Mouse (Mus musculus) neural tube, embryonic 15.5 days (tissue): ENCODE results near the gene Wdr70. TPM values are rescaled to one million over a fixed set of nuclear protein-coding genes. Genes with fewer than 3 reads are reported as not detected.

Source experiments
- ATAC-seq: fragments of 200-750 bp; cut with Nextera tagmentation; 2 replicates; pipeline ENCODE4 v1.8.0; 2017; ENCODE audit warnings: mild to moderate bottlenecking, moderate TSS enrichment, moderate library complexity; ENCODE audit not compliant: low FRiP score
- H3K27ac ChIP-seq: fragments of 300-500 bp; sonication (generic); replicated peaks from 2 replicates; pipeline ENCODE4 v1.5.1; 2015; ENCODE audit warnings: mild to moderate bottlenecking, inconsistent platforms
- H3K27me3 ChIP-seq: fragments of 300-500 bp; sonication (generic); replicated peaks from 2 replicates; pipeline ENCODE4 v1.6.1; 2015; ENCODE audit warnings: inconsistent platforms
- H3K36me3 ChIP-seq: fragments of 300-500 bp; sonication (generic); 2 replicates; pipeline ENCODE4 v1.6.1; 2015; ENCODE audit warnings: inconsistent platforms
- H3K4me1 ChIP-seq: fragments of 300-500 bp; sonication (generic); 2 replicates; pipeline ENCODE4 v1.6.1; 2015; ENCODE audit warnings: inconsistent platforms
- H3K4me2 ChIP-seq: fragments of 300-500 bp; sonication (generic); 2 replicates; pipeline ENCODE4 v1.6.1; 2015; ENCODE audit warnings: inconsistent platforms, mild to moderate bottlenecking, moderate library complexity
- H3K4me3 ChIP-seq: fragments of 300-500 bp; sonication (generic); replicated peaks from 2 replicates; pipeline ENCODE4 v1.5.1; 2015; ENCODE audit warnings: mild to moderate bottlenecking, inconsistent platforms
- H3K9ac ChIP-seq: fragments of 300-500 bp; sonication (generic); replicated peaks from 2 replicates; pipeline ENCODE4 v1.6.1; 2015; ENCODE audit warnings: mild to moderate bottlenecking, inconsistent platforms
- H3K9me3 ChIP-seq: fragments of 300-500 bp; sonication (generic); replicated peaks from 2 replicates; pipeline ENCODE4 v1.6.1; 2016; ENCODE audit warnings: inconsistent platforms
- WGBS: fragments of 180-500 bp; shearing (Covaris S2); methylation state at CpG from one replicate; pipeline ENCODE4 v1.1.7; 2015; ENCODE audit warnings: mixed read lengths; 5-methylcytosine and 5-hydroxymethylcytosine counted together
- polyA plus RNA-seq: library from polyadenylated mRNA; unstranded; fragments of >200 nt; fragmentation: Nextera tagmentation; extraction: Ambion mirVana; gene quantifications from 2 replicates; pipeline ENCODE4 v1.2.1, GENCODE M21; 2015

Wdr70 gene
- polyA plus RNA-seq, 1 experiment from 2014 or later = 64.8 TPM

GRCm38 (mm10) chr15:7923281-7923680 is 175.7 kb downstream of the Wdr70 start:
- 89% methylated on average over 4 of the region's 4 CpGs for WGBS
- H3K27me3 ChIP-seq = no peaks in the 10 kb centered on the region
- no peak for ATAC-seq

GRCm38 (mm10) chr15:7922291-7923037 is 176.5 kb downstream of the Wdr70 start:
- Histone ChIP-seq H3K4me2 (no peak overlapping the region), H3K4me3 (no peak overlapping the region), H3K4me1 (no peaks in the 10 kb centered on the region), H3K9ac (no peak overlapping the region), H3K36me3 (0 out of 2 replicates have a peak, but pooled peaks cover 6% of the 10 kb centered on the region), H3K9me3 (no peaks in the 10 kb centered on the region), H3K27ac (no peak overlapping the region), H3K27me3 (no peaks in the 10 kb centered on the region)
- ATAC-seq = peak; percentile 85
- WGBS = 63% methylated on average over 14 of the region's 14 CpGs

More at GRCm38 (mm10) chr15:7923281-7923680, 175.7 kb downstream of the Wdr70 start:
- Histone ChIP-seq H3K36me3 (0 out of 2 replicates have a peak, but pooled peaks cover 6% of the 10 kb centered on the region), H3K4me3 (no peak overlapping the region), H3K27ac (no peak overlapping the region), H3K4me1 (no peaks in the 10 kb centered on the region), H3K4me2 (no peak overlapping the region), H3K9me3 (no peaks in the 10 kb centered on the region), H3K9ac (no peak overlapping the region)

GRCm38 (mm10) chr15:7921124-7921523 is 177.9 kb downstream of the Wdr70 start:
- Histone ChIP-seq H3K27ac (no peak overlapping the region), H3K4me2 (no peak overlapping the region), H3K4me3 (no peak overlapping the region), H3K36me3 (0 out of 2 replicates have a peak, but pooled peaks cover 6% of the 10 kb centered on the region), H3K27me3 (no peaks in the 10 kb centered on the region), H3K9ac (no peak overlapping the region), H3K9me3 (no peaks in the 10 kb centered on the region), H3K4me1 (no peaks in the 10 kb centered on the region)
- 95% methylated on average over 6 of the region's 6 CpGs for WGBS
- ATAC-seq = no peak

- no peak overlapping the region for H3K4me3 ChIP-seq
- no peak for ATAC-seq
- H3K27ac ChIP-seq = no peak overlapping the region
- no peak overlapping the region for H3K9ac ChIP-seq
- H3K27me3 ChIP-seq = no peaks in the 10 kb centered on the region
- H3K9me3 ChIP-seq = no peaks in the 10 kb centered on the region
- H3K4me2 ChIP-seq = no peak overlapping the region
- 68% methylated on average over 5 of the region's 5 CpGs for WGBS
- H3K36me3 ChIP-seq = no peaks in the 10 kb centered on the region
- H3K4me1 ChIP-seq = no peaks in the 10 kb centered on the region
Observed at GRCm38 (mm10) chr15:7906491-7907035, 192.4 kb downstream of the Wdr70 start.

- WGBS = 94% methylated on average over 6 of the region's 6 CpGs
- Histone ChIP-seq H3K36me3 (no peaks in the 10 kb centered on the region), H3K4me1 (no peaks in the 10 kb centered on the region), H3K9ac (no peak overlapping the region), H3K9me3 (no peaks in the 10 kb centered on the region), H3K4me3 (no peak overlapping the region), H3K4me2 (no peak overlapping the region), H3K27me3 (no peaks in the 10 kb centered on the region), H3K27ac (no peak overlapping the region)
- no peak for ATAC-seq
Observed at GRCm38 (mm10) chr15:7899286-7899685, 199.7 kb downstream of the Wdr70 start.

GRCm38 (mm10) chr15:7891547-7892282 is 207.3 kb downstream of the Wdr70 start:
- no peak overlapping the region for H3K27ac ChIP-seq
- H3K9ac ChIP-seq = no peak overlapping the region
- no peaks in the 10 kb centered on the region for H3K4me1 ChIP-seq
- ATAC-seq = no peak
- 50% methylated on average over 9 of the region's 9 CpGs for WGBS
- no peak overlapping the region for H3K4me2 ChIP-seq
- no peaks in the 10 kb centered on the region for H3K27me3 ChIP-seq
- no peaks in the 10 kb centered on the region for H3K36me3 ChIP-seq
- H3K4me3 ChIP-seq = no peak overlapping the region
- H3K9me3 ChIP-seq = no peaks in the 10 kb centered on the region

- Histone ChIP-seq H3K9ac (no peak overlapping the region), H3K36me3 (no peaks in the 10 kb centered on the region), H3K4me3 (no peak overlapping the region), H3K9me3 (no peaks in the 10 kb centered on the region), H3K4me1 (no peaks in the 10 kb centered on the region), H3K27ac (no peak overlapping the region), H3K27me3 (no peaks in the 10 kb centered on the region), H3K4me2 (no peak overlapping the region)
- 81% methylated on average over 5 of the region's 5 CpGs for WGBS
- no peak for ATAC-seq
Observed at GRCm38 (mm10) chr15:7890286-7890685, 208.7 kb downstream of the Wdr70 start.

- no peak overlapping the region for H3K27ac ChIP-seq
- H3K27me3 ChIP-seq = no peaks in the 10 kb centered on the region
- no peaks in the 10 kb centered on the region for H3K36me3 ChIP-seq
- H3K9me3 ChIP-seq = no peaks in the 10 kb centered on the region
- H3K9ac ChIP-seq = no peak overlapping the region
- ATAC-seq = no peak
- H3K4me2 ChIP-seq = no peak overlapping the region
- H3K4me1 ChIP-seq = no peaks in the 10 kb centered on the region
- 88% methylated on average over 5 of the region's 5 CpGs for WGBS
- H3K4me3 ChIP-seq = no peak overlapping the region
Observed at GRCm38 (mm10) chr15:7889362-7889674, 209.7 kb downstream of the Wdr70 start.

- Histone ChIP-seq H3K4me3 (no peak overlapping the region), H3K4me1 (no peaks in the 10 kb centered on the region), H3K27me3 (no peaks in the 10 kb centered on the region), H3K27ac (no peak overlapping the region), H3K4me2 (no peak overlapping the region), H3K9me3 (no peaks in the 10 kb centered on the region), H3K9ac (no peak overlapping the region), H3K36me3 (no peaks in the 10 kb centered on the region)
- 80% methylated on average over 8 of the region's 8 CpGs for WGBS
- ATAC-seq = no peak
Observed at GRCm38 (mm10) chr15:7888617-7889361, 210.2 kb downstream of the Wdr70 start.

GRCm38 (mm10) chr15:7886591-7886990 is 212.4 kb downstream of the Wdr70 start:
- no peaks in the 10 kb centered on the region for H3K27me3 ChIP-seq
- peaks cover 8% of the 10 kb centered on the region; the same call in 1 of the 2 replicates for H3K36me3 ChIP-seq
- ATAC-seq = no peak
- H3K4me1 ChIP-seq = no peaks in the 10 kb centered on the region
- H3K4me3 ChIP-seq = no peak overlapping the region
- H3K9ac ChIP-seq = no peak overlapping the region
- WGBS = 90% methylated on average over 8 of the region's 8 CpGs
- no peak overlapping the region for H3K4me2 ChIP-seq
- no peaks in the 10 kb centered on the region for H3K9me3 ChIP-seq
- no peak overlapping the region for H3K27ac ChIP-seq

GRCm38 (mm10) chr15:7885106-7885505 is 213.9 kb downstream of the Wdr70 start:
- 83% methylated on average over 10 of the region's 10 CpGs for WGBS
- ATAC-seq = no peak
- no peak overlapping the region for H3K9ac ChIP-seq
- peaks cover 9% of the 10 kb centered on the region; the same call in 1 of the 2 replicates for H3K36me3 ChIP-seq
- no peaks in the 10 kb centered on the region for H3K4me1 ChIP-seq
- no peak overlapping the region for H3K4me2 ChIP-seq
- no peak overlapping the region for H3K4me3 ChIP-seq
- H3K27me3 ChIP-seq = no peaks in the 10 kb centered on the region
- H3K27ac ChIP-seq = no peak overlapping the region
- no peaks in the 10 kb centered on the region for H3K9me3 ChIP-seq
